Mouse (Mus musculus): ENCODE measurements around the gene Bbx.

DNA sequence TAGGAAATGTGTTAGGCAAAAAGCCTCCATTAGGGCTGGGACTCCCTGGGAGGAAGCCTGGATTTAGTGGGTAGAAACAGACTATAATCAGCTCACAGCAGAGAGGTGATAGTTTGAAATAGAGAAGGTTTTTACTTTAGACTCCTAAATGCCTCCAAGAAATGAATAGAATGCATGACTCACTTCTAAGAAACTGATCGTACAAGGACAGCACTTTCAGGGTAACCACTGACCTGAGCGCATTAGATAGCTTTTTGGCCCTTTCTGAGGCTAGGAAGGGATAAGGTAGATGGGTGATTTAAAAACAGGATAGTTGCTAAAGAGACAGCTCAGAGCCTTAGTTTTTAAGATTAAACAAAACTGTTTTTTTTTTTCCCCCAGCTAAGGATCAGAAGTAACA is 221.4 kb downstream of the Bbx start:
- TF ChIP-seq ZC3H11A (IDR thresholded peaks at IDR 0.05; ENCODE audit: borderline replicate concordance, low read depth, low read length) (no peak), CHD2 (IDR thresholded peaks at IDR 0.05; ENCODE audit: low read depth, low read length) (no peak)
